Mouse (Mus musculus): ENCODE measurements around the gene Gm20388.

DNA sequence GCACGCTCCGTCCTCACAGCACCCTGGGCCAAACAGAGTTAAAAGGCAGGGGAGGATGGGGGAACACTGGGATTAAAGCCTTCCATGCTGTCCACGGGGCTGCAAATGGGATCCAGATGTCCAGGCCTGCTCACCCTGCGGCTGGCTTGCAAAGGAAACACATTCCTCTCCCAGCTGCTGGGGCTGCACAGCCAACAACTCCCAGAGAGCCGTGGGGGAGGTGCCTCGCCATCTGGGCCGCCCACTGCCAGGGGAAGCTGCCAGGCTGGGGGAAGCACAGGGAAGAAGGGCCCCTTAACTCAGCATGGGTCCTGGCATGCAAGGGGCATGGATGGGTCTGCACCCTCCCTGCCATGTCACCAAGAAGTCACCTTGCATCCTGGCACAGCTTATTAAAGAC is 2750.5 kb downstream of the Gm20388 start:
- TF ChIP-seq CTCF (IDR thresholded peaks at IDR 0.05; ENCODE audit: extremely low read depth, insufficient read depth, low read length) (no peak), POLR2A (IDR thresholded peaks at IDR 0.05; ENCODE audit: extremely low read depth, insufficient read depth, low read length) (no peak)

Data from cortical plate, adult 2 months (tissue).